Mouse (Mus musculus) heart, postnatal 0 days (tissue): Measurements from ENCODE around the gene Foxp4. TPM values are rescaled to one million over a fixed set of nuclear protein-coding genes. Genes with fewer than 3 reads are reported as not detected.
A peak's percentile ranks its signal among the peaks of the same experiment; 100 is the strongest.

Source experiments
- ATAC-seq: fragments of 200-750 bp; cut with Nextera tagmentation; 2 replicates; pipeline ENCODE4 v1.8.0; 2017; ENCODE audit warnings: low read depth, moderate number of reproducible peaks, moderate library complexity; ENCODE audit not compliant: insufficient read depth
- DNase-seq: peaks from one replicate; pipeline ENCODE4 v3.0.0-alpha.2; 2016; ENCODE audit warnings: low spot score
- H3K27ac ChIP-seq: fragments of 300-500 bp; sonication (generic); 2 replicates; pipeline ENCODE4 v1.5.1; 2014; ENCODE audit warnings: low read depth, mild to moderate bottlenecking
- H3K27me3 ChIP-seq: fragments of 300-500 bp; sonication (generic); 2 replicates; pipeline ENCODE4 v1.6.1; 2014; ENCODE audit warnings: low read length, mixed read lengths; ENCODE audit not compliant: control insufficient read depth, insufficient read depth
- H3K36me3 ChIP-seq: fragments of 300-500 bp; sonication (generic); replicated peaks from 2 replicates; pipeline ENCODE4 v1.6.1; 2014; ENCODE audit warnings: low read length, mixed read lengths; ENCODE audit not compliant: control insufficient read depth, insufficient read depth
- H3K4me1 ChIP-seq: fragments of 300-500 bp; sonication (generic); 2 replicates; pipeline ENCODE4 v1.6.1; 2014; ENCODE audit warnings: antibody characterized with exemption; ENCODE audit not compliant: control insufficient read depth, insufficient read depth
- H3K4me2 ChIP-seq: fragments of 300-500 bp; sonication (generic); 2 replicates; pipeline ENCODE4 v1.6.1; 2014; ENCODE audit warnings: low read depth, mild to moderate bottlenecking, low read length, moderate library complexity
- H3K4me3 ChIP-seq: fragments of 300-500 bp; sonication (generic); 2 replicates; pipeline ENCODE4 v1.5.1; 2014; ENCODE audit warnings: low read depth, low read length
- H3K9ac ChIP-seq: fragments of 300-500 bp; sonication (generic); replicated peaks from 2 replicates; pipeline ENCODE4 v1.6.1; 2014; ENCODE audit warnings: low read depth, low read length, mixed read lengths
- H3K9me3 ChIP-seq: fragments of 300-500 bp; sonication (generic); replicated peaks from 2 replicates; pipeline ENCODE4 v1.6.1; 2016; ENCODE audit warnings: low read length; ENCODE audit not compliant: control insufficient read depth
- CTCF ChIP-seq: IDR thresholded peaks from 2 replicates; pipeline ENCODE4 v1.5.1; 2016; ENCODE audit warnings: antibody characterized with exemption, control low read depth, low read depth
- EP300 ChIP-seq: IDR thresholded peaks from 2 replicates; pipeline ENCODE4 v1.6.1; 2016; ENCODE audit warnings: antibody characterized with exemption, low read depth
- WGBS: fragments of 180-500 bp; shearing (Covaris S2); extraction: QIAGEN DNeasy Blood & Tissue Kit; methylation state at CpG from one replicate; pipeline ENCODE4 v1.1.7; 2014; 5-methylcytosine and 5-hydroxymethylcytosine counted together
- polyA plus RNA-seq: library from polyadenylated mRNA; unstranded; fragments of >200 nt; fragmentation: Nextera tagmentation; extraction: Ambion mirVana; gene quantifications from 2 replicates; pipeline ENCODE4 v1.2.1, GENCODE M21; 2015
- total RNA-seq: library from RNA; depleted of rRNA; stranded (reverse); fragments of >200 nt; gene quantifications from 2 replicates; pipeline ENCODE4 v1.2.3, GENCODE M21; 2014; ENCODE audit warnings: low replicate concordance

Gene Foxp4
- total and polyA plus RNA-seq, 2 experiments from 2014 or later = 3.3 to 21.0 TPM

GRCm38 (mm10) chr17:47901782-47902181 is 22.7 kb downstream of the Foxp4 start:
- Histone ChIP-seq H3K9me3 (no peaks in the 10 kb centered on the region), H3K4me3 (no peak overlapping the region), H3K9ac (no peak overlapping the region), H3K27ac (no peak overlapping the region), H3K27me3 (no peaks in the 10 kb centered on the region), H3K36me3 (peaks cover 10% of the 10 kb centered on the region), H3K4me2 (no peak overlapping the region), H3K4me1 (peaks cover 10% of the 10 kb centered on the region; the same call in 1 of the 2 replicates)
- ATAC-seq (no peak), DNase-seq (no peak)
- WGBS = 69% methylated on average over 3 of the region's 3 CpGs
- TF ChIP-seq EP300 = no peak
- TF ChIP-seq CTCF = peak; percentile 44

- H3K4me2 ChIP-seq = no peak overlapping the region
- H3K9ac ChIP-seq = no peak overlapping the region
- no peaks in the 10 kb centered on the region for H3K9me3 ChIP-seq
- H3K27ac ChIP-seq = no peak overlapping the region
- TF ChIP-seq EP300 (no peak), CTCF (no peak)
- peaks cover 10% of the 10 kb centered on the region; the same call in 1 of the 2 replicates for H3K4me1 ChIP-seq
- no peak overlapping the region for H3K4me3 ChIP-seq
- no peaks in the 10 kb centered on the region for H3K27me3 ChIP-seq
- 69% methylated on average over 5 of the region's 6 CpGs for WGBS
- DNase-seq = no peak
- peaks cover 10% of the 10 kb centered on the region for H3K36me3 ChIP-seq
- no peak for ATAC-seq
Measured at GRCm38 (mm10) chr17:47900716-47901115, 23.7 kb downstream of the Foxp4 start.

DNA sequence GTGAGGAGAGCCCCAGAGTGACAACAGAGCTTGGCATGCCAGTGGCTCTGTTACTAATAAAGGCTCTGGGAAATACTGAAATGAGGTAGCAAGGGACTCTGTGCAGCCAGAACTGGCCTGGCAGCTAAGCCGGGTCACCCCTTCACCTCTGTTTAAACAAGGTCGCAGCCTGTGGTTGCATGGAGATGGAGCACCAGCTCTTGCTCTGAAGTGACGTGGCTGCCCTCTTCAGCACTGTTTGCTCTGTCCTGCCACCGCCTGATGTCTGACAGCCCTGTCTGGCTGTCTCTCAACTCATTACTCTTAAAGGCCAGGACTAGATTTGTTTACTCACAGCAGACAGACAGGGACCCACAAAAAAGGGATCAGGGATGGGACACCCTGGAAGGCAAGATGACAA is 25.3 kb downstream of the Foxp4 start:
- DNase-seq = no peak
- Histone ChIP-seq H3K4me3 (no peak overlapping the region), H3K36me3 (peaks cover 10% of the 10 kb centered on the region), H3K9ac (no peak overlapping the region), H3K4me2 (no peak overlapping the region), H3K4me1 (peaks cover 10% of the 10 kb centered on the region; the same call in 1 of the 2 replicates), H3K9me3 (no peaks in the 10 kb centered on the region), H3K27ac (0 out of 2 replicates have a peak overlapping the region, but pooled peaks have one; percentile 28), H3K27me3 (no peaks in the 10 kb centered on the region)
- ATAC-seq = 0 out of 2 replicates have a peak, but pooled peaks have one; percentile 29
- 38% methylated on average over 4 of the region's 4 CpGs for WGBS
- no peak for TF ChIP-seq EP300
- no peak for TF ChIP-seq CTCF

- WGBS = 42% methylated on average over 9 of the region's 9 CpGs
- Histone ChIP-seq H3K4me1 (peaks cover 10% of the 10 kb centered on the region; the same call in 1 of the 2 replicates), H3K27me3 (no peaks in the 10 kb centered on the region), H3K9me3 (no peaks in the 10 kb centered on the region), H3K9ac (no peak overlapping the region), H3K36me3 (peaks cover 11% of the 10 kb centered on the region), H3K4me2 (no peak overlapping the region), H3K4me3 (no peak overlapping the region), H3K27ac (no peak overlapping the region)
- ATAC-seq (peak; percentile 71), DNase-seq (peak; percentile 54)
- TF ChIP-seq CTCF = no peak
Measured at GRCm38 (mm10) chr17:47897956-47898752, 26.3 kb downstream of the Foxp4 start.

GRCm38 (mm10) chr17:47889727-47890126 is 34.7 kb downstream of the Foxp4 start:
- no peak for DNase-seq
- Histone ChIP-seq H3K9me3 (no peaks in the 10 kb centered on the region), H3K4me2 (no peak overlapping the region), H3K4me3 (no peak overlapping the region), H3K9ac (no peak overlapping the region), H3K27me3 (no peaks in the 10 kb centered on the region), H3K36me3 (peaks cover 5% of the 10 kb centered on the region; the same call in 1 of the 2 replicates), H3K4me1 (no peaks in the 10 kb centered on the region), H3K27ac (no peak overlapping the region)
- TF ChIP-seq EP300 (no peak), CTCF (no peak)
- WGBS = 78% methylated on average over 7 of the region's 7 CpGs
- no peak for ATAC-seq
